Mouse (Mus musculus): ENCODE data around the gene Ly6g5c. TPM values are rescaled to one million over a fixed set of nuclear protein-coding genes. Genes with fewer than 3 reads are reported as not detected.

The Ly6g5c gene
- polyA plus RNA-seq (2015; fragmentation: Nextera tagmentation; extraction: Ambion mirVana) = 0.38 TPM in 1 of 2 replicates, not detected in the other

DNA sequence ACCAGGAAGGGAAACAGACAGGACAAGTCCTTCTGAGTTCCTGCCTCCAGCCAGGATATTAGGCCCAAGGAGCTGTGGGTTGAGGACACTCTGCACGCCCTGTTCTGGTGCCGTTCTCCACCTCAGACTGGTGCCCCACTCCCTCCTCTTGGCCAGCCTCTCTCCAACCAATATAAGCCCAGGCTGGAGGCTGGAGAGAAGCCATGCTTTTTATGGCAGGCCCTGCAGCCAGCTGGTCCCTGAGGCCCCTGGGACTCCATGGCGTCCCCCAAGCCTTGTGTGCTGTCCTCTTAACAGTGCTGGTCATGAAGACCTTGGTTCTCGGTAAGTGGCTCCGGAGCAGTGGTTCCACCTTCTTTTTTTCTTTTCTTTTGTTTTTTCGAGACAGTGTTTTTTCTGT is at the start of gene Ly6g5c:
Gene Ly6g5c (plus strand): TSS at position 183 of the 400 bp plus-strand sequence.

DNA sequence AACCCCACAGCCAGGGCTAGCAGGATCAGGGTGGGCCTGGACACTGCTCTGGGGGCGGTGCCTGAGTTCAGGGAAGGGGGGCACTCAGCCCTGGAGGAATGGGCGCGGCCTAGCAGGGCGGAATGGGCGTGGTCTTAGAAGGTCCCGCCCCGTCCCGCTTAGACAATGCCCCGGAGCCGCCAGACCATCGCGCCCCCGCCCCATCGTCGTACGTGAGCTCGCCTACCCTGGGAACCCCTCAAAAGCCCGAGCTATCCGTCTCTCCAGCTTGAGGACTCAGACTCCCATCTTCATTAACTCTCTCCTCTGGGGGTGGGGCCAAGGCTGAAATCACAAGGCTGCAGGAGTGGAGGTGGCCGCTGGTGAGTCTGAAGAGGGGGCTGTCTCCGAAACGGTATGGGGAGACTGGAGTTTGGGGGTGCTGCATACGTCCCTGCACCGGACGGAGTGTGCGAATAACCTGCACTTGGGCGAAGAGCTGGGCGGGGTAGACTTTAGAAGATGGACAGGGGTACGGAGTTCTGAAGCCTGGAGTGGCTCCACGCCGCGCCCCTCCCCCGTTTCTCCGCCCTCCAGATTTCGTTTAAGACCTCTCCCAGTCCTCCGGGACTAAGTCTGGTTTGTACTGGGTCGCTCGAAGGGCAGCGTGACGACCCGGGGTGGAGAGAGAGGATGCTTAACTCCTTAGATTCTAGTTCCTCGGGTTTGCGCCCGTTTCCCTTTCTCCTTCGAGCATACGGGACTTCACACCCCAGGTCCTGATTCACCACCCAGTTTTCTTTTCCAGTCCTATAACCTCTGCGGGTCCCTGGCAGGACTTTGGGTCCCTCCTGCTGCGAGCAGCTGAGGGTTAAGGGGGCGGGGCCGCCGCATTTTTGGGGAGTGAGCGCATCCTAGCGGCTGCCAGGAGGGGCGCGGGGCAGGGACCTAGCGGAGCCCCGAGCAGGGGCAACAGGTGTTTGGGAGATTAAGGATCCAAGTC is 48.9 kb upstream of the Ly6g5c start, which contains the start of gene Ddah2:
Gene Ddah2 (plus strand): TSS at position 125 of the 982 bp plus-strand sequence.

DNA sequence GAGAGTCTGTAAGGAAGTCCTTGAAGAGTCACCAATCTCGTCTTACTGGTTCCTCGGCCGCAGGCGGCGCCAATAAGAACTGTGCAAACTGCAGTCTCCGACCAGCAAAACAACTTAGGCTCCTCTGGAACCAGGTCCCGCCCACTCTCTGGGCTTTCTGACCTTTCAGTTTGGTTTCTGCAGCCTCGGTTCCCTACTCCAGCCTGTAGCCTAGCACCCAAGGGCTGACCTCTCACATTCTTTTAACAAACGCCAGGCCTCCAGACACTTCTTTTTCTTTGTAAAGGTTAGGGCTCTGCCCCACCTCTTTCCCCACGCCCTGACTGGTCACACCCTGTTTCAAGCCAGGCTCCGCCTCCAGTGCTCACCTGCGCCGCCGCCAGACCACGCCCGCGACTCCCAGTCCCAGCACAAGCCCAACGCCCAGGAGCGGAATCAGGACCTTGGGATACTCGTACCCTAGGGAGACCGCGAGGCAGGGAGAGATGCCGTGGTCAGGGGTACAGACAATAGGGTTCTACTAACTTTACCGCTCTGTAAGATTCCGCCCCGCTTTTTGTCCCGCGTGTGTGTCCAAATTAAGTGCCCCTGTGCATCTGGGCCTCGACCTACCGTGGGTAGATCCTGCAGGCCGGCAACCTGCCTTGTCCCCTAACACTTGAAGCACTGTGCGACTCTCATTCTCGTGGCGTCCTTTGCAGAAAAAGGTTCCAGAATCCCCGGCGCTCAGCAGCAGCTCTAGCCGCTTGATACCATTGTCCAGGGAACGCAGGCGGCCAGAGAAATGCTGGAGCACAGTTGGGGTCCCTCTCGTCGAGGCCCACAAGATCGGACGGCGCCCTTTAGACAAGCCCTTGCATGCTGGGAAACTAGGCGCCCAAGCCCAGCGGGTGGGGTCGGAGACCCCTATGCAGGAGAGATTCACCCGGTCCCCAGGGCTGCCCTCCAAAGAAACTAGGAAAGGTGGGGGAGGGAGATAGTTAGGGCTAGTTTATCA is 42.8 kb upstream of the Ly6g5c start, which contains the start of gene Ly6g6c:
Gene Ly6g6c (plus strand): TSS at position 438 of the 997 bp plus-strand sequence.

DNA sequence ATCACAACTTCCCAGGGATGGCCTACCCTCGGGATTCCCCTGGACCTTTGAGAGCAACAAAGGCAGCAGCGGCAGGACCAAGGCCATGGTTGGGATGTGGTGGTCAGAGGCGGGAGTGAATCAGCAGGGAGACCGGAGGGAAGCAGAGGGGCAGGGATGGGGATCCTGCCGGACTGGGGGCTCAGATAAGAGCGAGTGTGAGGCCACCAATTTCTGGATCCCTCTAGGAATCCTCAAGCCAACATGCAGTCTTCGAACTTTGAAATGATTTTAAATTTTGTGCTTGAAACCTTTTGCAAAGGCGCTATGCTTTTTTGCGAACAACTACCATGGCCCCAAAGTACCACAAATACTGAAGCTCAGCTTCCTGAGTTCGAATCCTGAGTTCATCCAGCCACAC is 42.0 kb upstream of the Ly6g5c start, which contains the start of gene Mpig6b:
Gene Mpig6b (minus strand): TSS at position 101 of the 400 bp plus-strand sequence.

DNA sequence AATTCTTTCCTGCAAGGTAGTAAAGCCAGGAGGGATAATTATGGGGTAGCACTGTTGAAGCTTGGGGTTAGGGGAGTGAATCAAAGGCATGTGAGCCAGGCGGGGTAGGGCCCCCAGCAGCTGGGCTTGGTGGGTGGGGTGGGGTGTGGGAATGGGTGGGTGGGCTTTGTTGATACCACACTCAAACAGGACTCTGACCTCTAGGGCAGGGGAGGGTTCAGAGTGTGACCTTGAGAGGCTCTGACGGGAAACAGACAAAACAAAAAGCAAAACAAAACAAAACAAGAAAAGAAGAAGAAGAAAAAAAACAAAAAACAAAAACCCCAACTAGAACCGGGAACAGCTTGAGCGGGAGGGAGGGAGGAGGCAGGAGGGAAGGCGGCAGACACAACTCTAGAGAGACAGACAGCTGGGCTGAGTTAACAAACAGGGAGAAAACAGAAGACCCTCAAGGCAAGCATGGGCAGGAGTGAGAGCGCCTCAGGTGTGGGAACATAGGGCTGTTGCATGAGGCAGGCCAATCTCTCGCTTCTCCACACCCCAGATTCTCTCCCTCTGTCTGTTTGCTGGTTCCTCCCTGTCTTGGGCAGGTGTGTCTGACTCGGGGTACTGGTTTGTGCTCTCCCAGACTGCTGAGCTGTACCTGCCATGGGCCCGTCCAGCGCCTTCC is 31.4 kb upstream of the Ly6g5c start, which contains the start of gene Ly6g6e:
Gene Ly6g6e (plus strand): TSS at position 396 of the 670 bp plus-strand sequence.

DNA sequence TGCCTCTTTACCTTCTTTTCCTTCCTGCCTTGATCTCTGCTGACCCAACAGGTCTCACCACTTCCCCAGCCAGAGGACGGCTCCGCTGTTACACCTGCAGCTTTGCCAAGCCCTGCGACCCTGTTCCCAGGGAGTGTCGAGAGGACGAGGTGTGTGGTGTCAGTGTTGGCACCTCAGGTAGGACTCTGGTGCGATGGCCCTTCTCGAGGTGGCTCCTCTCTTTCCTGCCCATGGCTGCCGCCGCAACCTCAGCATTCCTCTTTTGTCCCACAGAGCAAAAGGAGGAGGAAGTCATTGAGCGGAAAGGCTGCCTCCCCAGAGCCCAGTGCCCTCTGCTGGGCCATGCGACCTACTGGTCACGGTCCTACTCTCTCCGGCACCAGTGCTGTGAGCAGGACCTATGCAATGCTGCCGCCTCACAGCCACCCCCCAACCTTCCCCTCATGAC is 30.3 kb upstream of the Ly6g5c start, which contains the start of gene Ly6g6d:
Gene Ly6g6d (minus strand): TSS at position 280 of the 448 bp plus-strand sequence.

DNA sequence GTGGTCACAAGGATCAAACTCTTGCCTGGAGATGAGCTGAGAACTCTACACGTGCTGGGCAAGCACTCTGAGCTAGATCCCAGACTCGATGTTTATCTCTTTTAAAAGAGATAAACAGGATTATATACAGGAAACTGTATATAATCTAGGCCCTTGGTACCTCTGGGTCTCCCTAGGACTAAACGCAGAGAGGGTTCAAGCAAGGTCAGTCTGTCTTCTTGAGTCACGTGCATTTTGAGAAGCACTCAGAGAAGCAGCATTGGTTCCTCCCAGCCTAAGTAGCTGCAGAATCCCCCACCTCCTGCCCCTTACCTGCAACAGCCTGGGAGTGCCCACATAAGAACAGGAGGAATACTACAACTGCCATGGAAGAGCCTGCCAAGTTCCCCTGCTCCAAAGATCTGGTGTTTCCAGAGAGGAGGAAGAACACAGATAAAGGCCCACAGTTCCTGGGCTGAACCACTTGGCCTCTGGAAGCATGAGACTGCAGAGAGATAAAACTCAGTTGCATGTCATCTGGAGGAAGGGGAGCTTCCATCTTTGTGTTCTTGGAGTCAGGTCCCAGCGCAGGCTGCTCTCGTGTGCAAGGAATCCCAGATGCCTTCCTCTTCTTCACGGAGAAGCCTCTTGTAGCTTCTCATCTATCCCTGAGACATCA is 22.7 kb upstream of the Ly6g5c start, which contains the start of gene Ly6g6f:
Gene Ly6g6f (minus strand): TSS at position 403 of the 658 bp plus-strand sequence.

DNA sequence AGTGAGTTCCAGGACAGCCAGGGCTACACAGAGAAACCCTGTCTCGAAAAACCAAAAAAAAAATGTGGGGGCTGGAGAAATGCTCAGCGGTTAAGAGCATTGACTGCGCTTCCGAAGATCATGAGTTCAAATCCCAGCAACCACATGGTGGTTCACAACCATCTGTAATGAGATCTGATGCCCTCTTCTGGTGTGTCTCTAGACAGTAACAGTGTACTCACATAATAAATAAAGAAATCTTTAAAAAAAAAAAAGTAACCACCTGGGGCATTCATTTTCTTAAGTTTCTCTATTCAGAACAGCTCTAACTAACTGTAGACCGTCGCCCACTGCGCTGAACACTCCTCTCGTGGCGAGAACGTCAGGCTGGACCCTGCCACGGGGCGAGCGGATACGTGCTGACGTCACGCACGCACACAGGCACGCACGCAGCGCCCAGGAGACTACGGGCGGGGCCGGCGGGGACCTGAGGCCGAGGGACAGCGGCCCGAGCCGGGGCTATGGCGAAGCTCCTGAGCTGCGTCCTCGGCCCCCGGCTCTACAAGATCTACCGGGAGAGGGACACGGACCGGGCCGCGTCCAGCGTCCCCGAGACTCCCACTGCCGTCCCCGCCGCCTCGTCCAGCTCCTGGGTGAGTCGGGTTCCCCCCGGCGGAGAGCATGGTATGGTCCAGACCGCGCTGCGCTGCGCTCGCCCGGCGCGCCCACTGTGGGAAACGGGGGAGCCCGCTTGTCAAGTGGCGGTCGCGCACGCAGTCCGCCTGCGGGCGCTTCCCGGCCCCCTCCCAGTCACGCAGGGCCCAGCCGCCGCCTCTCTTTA is 19.0 kb upstream of the Ly6g5c start, which contains the start of gene Abhd16a:
Gene Abhd16a (plus strand): TSS at position 439 of the 820 bp plus-strand sequence.

DNA sequence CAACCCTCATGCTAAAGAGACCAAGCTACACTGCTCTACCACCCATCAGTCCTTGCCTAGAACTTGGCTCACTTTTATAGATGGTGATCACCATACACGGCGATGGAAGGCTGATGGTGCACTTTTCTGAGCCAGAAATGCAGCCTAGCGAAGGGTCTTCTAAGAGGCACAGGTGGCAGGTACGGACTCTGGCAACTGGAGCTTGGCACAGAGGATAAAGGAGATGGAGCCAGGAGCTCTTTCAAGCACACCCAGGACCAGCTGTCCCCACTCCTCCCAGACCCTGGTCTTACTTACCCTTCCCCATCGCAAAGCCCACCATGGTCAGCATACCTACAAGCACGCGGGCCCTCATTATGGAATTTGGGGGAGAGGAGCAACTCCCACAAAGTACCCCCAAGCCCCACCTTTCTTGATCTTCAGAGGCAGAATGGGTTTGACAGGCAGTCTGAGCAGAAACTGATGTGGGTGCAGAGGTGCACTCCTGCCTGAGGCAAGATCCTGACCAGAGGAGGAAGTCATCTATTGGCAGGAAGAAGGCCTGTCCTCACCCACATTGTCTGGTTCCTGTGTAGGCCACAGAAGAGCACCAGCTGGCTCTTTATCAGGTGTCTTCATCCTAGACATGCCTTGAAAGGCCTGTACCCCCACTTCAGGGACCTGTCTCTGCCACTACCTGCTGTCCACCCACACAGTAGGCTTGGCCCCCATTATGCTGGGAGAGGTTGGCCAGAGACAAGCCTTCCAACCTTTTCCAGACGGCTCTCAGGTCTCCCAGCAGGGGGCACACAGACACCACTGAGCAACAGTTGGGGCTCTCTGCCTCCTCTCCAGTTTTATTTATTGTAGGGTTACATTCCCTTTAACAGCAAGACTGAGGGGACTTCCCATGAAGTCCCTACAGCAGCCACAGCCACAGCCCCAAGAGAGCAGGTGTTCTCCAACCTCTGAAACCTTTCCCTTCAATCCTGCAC is 7.3 kb downstream of the Ly6g5c start, which contains the start of gene Ly6g5b:
Gene Ly6g5b (minus strand): TSS at position 383 of the 974 bp plus-strand sequence.

DNA sequence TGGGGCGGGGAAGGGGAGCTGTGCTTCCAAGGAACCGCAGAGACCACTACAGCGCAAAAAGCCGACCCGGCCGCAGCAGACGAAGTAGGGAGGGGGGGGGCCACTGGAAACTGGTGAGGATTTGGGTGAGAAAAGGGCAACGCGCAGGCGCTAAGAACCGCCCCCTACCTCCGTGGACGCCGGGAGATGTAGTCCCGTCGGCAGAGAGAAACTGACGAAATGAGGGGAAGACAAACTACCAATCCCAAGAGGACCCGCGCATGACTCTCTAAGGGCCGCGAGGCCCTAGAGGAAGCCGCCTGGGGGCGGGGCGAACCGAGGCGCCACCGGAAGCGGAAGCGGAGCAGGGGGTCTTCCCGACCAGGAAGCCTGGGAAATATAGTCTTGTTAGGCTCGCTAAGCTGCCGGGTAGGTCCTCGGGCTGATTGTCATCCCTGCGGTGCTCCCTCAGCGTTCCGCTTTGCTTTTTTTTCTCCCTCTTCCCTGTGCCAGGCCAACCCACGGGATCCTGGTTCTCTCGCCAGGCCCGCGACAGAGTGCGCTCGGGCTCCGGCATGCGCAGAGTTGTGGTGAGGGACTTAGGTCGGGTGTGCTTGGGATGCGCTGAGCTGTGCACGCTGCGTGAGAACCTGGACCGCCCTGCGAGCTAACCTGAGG is 13.2 kb downstream of the Ly6g5c start, which contains the start of gene Gpank1:
Gene Gpank1 (plus strand): TSS at position 313 of the 657 bp plus-strand sequence.

DNA sequence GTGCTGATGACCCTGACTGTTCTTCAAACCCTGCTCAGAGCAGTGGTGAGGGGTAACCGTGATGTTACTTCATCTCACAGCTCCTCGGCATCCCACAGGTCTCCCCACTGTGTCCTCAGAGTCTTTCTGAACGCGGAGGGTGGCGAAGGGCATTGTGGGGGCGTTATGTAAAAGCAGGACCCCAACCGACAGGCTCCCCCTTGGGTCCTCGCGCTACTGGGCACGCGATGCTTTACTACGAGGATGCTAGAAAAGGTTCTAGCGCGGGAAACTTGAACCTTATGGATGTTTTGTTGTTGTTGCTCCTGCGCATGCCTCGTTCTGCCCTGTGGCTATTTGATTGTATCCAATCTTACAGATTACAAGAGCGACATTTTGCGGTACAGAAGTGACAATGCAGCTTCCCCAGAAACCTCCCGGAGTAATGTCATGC is 13.8 kb downstream of the Ly6g5c start, which contains the start of gene Csnk2b:
Gene Csnk2b (minus strand): TSS at position 183 of the 433 bp plus-strand sequence.

DNA sequence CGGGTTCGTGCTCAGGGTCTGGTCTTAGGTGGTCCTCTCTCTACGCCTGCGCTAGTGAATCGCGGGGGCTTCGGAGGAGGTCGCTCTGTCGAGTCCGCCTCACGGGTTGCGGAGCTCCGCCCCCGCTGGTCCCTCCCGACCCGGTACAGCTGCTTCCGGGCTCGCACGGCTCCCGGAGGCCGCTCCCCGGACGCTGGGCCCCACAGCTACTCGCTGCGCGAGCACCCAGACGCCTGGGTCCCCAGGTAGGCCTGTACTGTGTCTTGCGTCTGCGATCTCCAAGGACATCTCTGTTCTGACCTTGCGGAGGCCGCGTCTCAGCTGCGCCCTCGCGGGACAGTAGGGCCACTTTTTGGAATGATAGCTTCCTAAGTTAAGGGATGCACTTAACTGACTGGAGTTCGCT is 18.1 kb downstream of the Ly6g5c start, which contains the start of gene D17H6S53E:
Gene D17H6S53E (plus strand): TSS at position 168 of the 406 bp plus-strand sequence.

DNA sequence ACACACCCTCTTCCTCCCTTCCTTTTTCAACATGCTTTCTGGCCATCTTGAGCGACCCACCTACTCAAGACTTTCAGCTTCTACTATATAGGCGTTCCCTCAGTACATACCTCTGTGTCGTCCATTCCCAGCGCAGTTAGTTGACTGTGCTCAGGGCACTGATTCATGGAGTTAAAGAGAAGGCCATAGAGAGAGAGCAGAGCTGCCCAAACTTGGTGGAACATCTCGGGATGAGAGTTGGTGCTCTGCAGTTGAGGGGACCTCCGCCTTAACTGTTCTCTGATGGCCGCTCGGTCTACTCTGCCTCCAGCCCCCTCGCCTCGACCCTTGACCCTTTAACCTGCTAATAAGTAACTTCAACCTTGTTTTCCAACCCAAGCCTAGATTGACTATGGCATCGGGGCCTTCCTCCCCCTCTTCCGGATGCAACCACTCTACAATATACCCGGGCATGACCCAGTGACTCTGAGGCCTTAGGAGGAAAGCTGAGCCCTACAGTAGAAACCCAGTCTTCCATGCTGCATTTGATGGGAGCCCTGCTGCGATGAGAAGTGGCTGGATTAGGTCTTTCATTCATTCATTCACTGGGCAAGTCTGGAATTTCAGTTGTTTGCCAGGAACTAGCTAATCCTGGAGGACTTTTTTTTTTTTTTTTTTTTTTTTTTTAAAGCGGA is 23.6 kb downstream of the Ly6g5c start, which contains the start of gene Apom:
Gene Apom (minus strand): TSS at position 551 of the 674 bp plus-strand sequence.

DNA sequence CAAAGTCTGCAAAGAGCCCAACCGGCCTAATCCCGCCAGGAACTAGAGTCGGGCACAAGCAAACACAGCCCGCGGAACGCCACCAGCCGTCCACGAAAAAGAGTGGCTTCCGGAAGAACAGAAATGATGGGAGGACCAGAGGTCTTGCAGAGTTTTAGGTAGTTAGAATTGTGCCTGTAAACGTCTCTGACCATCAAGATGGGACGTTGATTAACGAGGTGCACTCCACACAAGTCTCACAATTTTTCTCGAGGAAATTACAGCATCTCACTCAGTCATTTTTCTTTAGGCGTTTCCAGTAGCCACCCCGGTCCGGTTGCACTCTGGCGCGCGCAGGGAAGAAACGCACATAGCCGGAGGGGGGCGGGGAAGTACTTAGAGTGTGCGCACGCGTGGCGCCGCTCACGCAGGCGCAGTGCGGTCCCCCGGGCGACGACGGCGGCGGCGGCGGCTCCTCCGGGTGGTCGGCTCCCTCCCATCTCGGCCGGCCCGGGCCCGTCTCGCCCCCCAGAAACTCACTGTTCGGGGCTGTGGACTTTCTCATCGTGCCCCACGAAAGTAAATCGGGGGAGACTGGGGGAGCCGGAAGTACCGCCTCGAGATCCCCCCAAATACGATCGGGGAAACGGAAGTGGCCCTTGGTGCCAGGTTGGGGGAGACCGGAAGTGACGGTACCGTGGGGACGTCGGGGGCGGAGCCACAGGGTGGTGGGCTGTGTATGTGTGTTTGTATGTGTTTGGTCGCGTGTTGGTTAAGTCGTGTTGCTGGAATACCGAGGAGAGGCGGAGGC is 26.9 kb downstream of the Ly6g5c start, which contains the start of gene Bag6:
Gene Bag6 (plus strand): TSS at position 378 of the 790 bp plus-strand sequence.

